Mouse (Mus musculus) cortical plate, adult 2 months (tissue): Measurements from ENCODE around the gene Abtb1.

Experiments used
- CTCF ChIP-seq: fragments of 200-500 bp; IDR thresholded peaks from 2 replicates; pipeline ENCODE4 v1.5.1; 2011; ENCODE audit warnings: mild to moderate bottlenecking, control low read depth, low read length; ENCODE audit not compliant: insufficient read depth; ENCODE audit errors: extremely low read depth
- POLR2A ChIP-seq: fragments of 200-500 bp; IDR thresholded peaks from 2 replicates; pipeline ENCODE4 v1.6.1; 2011; ENCODE audit warnings: mild to moderate bottlenecking, low read length, control low read depth; ENCODE audit not compliant: insufficient read depth; ENCODE audit errors: extremely low read depth

DNA sequence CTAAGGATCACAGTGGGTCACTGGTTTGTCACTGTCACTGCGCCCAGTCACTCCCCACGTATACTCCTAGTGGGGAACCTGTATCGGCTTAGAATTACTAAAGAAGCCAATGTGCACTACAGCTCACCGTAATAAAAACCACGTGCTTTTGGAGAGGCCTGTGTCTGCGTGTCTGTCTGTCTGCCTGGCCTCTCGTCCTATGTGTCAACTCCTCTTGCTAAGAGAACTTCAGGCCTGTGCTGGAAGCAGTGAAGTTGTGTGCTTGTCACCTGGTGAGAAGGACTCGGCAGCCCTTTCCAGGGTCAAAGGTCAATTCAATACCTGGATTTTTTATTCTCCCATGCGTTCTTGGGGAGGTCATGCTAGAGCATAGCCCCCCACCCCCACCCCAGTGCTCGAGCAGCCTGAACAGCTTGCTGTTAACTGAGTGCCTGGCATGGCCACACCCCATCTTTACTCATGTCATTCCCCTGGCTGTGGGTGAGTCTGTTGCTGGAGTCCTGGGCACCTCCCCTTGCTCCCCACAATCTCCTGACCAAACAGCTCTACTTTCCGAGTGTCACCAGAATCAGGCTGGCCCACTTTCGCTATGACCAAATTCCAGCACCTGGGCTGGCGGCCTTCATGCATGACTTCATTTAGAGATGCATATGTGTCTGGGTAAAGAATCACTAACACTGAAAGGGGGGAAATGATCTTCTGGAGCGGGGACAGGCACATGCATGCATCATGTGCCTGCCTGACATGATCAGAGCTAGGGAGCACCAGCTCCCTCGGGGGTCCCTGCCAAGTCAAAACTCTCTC is 13.4 kb downstream of the Abtb1 start:
- no peak for TF ChIP-seq POLR2A
- no peak for TF ChIP-seq CTCF
